Mouse (Mus musculus) layer of hippocampus, adult 11-12 months (tissue): ENCODE results near the gene Cga.

Source experiments
- DNase-seq: peaks from one replicate; pipeline ENCODE4 v3.0.0; 2022; ENCODE audit warnings: low spot score

The Cga gene

DNA sequence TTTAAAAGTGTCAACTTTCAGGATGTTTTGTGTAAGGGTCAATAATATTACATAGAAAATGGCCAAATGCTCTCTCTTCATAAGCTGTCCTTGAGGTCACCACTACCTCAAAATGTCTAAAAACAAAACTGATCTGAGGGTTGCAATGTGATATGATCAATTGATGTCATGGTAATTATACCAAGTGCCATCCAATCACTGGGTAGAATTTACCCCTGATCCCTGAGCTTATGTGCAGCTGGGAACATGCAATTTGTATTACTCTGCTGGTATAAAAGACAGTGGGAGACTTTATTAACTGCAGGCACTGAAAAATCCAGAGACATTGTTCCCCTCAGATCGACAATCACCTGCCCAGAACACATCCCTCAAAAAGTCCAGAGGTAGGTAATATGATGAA lies at the start of gene Cga:
Gene Cga, plus strand, starts transcription at position 301 of the 400 bp plus-strand sequence.
- DNase-seq = no peak

- DNase-seq = no peak
Measured at GRCm38 (mm10) chr4:34843839-34844238, 49.7 kb upstream of the Cga start.

GRCm38 (mm10) chr4:34847679-34848309 lies 45.8 kb upstream of the Cga start:
- DNase-seq = no peak

- DNase-seq = no peak
Measured at GRCm38 (mm10) chr4:34850156-34850555, 43.4 kb upstream of the Cga start.

GRCm38 (mm10) chr4:34852051-34852450 lies 41.5 kb upstream of the Cga start:
- no peak for DNase-seq

DNA sequence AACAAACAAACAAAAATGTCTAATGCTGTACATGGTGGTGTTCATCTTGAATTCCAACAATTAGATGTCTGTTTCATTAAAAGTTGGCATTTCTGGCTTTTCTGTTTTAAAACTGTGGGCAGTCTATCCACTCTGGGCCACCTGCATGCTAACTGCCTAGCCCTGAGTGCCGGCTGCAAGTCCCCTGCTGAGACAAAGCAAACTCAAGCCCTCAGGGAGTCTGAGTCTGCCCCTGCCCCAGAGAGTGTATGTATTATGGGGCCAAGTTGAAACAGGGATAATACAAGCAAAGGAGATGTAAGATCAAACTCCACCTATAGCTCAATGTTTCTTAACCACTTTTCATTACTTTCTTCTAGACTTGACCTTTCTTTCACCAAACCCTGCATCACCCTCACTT lies 37.6 kb upstream of the Cga start:
- DNase-seq = no peak

DNA sequence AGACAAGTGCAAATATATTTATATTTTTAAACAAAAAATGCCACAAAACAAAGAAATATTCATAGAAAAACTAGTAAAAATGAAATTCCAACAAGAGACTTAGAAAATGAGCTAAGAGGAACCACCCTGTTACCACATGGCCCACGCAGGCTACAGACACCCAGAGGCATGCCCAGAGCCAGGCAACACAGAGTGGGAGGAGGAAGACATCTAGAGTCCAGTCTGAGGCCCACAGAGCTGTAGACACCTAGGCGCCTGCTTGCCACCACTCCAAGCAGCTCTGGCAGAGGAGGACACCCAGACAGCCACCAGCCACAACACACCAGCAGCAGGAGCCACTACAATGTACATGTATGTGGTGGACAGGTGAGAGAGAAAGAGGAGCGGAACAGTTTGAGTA lies 34.7 kb upstream of the Cga start:
- DNase-seq = no peak

DNA sequence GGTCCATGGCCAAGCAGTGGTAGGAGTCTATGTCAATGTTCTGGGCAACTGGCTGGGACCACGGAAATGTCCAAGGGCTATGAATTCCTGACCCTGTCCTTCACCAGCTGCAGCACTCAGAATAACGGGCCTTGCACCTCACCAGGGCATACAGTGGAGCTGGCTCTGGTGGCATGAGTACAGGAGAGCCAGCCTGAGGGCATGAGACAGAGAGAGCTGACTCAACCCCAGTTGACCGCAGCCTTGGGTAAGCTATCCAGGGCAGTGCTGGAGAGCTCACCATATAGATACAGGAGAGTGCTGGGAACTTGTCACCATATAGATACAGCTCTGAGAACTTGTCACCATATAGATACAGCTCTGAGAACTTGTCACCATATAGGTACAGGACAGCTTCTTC lies 34.2 kb upstream of the Cga start:
- DNase-seq = no peak

- DNase-seq = no peak
Measured at GRCm38 (mm10) chr4:34861438-34861837, 32.1 kb upstream of the Cga start.

GRCm38 (mm10) chr4:34869813-34870212 lies 23.8 kb upstream of the Cga start:
- DNase-seq = no peak

GRCm38 (mm10) chr4:34872896-34873495 lies 20.6 kb upstream of the Cga start:
- DNase-seq = no peak

DNA sequence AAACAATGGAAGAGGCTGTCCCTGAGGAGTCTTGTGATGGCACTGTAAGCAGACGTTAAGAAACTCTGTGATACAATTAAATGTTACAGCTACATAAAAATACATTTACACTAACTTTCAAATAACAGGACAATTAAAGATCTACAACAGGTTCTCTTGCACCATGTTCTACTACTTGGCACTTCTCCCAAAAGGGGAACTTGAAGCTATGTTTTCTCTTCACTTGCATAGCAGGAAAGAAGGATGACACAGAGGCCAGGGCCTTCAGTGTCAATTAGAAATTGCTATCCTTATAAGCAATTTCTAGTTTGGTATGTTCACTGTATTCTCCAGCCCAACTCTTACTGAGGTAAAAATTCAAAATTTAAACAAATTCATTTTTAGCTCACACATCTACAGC lies 19.3 kb upstream of the Cga start:
- no peak for DNase-seq

- DNase-seq = no peak
Measured at GRCm38 (mm10) chr4:34880921-34881650, 12.5 kb upstream of the Cga start.

DNA sequence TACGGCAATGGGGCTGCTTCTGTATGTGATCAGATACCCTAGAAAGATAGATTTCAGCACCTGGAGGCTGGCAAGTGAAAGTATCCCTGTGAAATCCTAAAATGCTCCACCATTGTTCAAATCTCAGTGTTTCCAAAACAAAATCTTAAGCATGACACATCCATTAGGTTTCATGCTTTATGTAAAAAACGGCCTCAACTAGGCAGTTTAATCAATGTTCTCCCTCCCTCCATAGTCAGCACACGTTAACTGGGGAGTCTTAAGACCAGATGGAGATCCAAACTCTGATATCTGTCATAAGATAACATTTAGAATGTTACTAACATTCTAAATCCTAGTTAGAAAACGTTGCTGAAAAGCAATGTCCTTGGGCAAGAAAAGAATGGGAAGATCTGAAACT lies 11.7 kb upstream of the Cga start:
- no peak for DNase-seq

GRCm38 (mm10) chr4:34882291-34882769 lies 11.2 kb upstream of the Cga start:
- peak; percentile 42 for DNase-seq

DNA sequence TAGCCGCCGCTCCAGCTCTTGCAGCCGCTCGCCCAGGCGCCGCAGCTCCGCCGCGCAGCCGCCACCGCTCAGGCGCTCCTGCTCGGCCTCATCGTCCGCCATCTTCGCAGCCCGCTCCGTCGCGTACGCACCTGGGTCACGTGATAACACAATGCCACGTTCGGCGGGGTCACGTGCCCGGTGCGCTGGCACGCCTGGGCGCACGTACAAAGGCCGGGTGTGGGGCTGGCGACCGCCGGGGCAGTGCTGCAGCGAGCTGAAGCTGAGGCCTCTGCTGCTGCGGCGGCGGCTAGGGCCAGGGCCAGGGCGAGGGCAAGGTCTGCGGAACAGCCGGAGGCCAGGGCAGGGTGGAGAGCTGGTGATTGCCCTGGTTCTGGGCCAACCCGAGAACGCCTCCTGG lies 10.8 kb upstream of the Cga start, which contains the start of gene Zfp292:
Gene Zfp292, minus strand, starts transcription at position 143 of the 400 bp plus-strand sequence.
- peak; percentile 95 for DNase-seq

GRCm38 (mm10) chr4:34883366-34884029 lies 10.1 kb upstream of the Cga start:
- DNase-seq = no peak

DNA sequence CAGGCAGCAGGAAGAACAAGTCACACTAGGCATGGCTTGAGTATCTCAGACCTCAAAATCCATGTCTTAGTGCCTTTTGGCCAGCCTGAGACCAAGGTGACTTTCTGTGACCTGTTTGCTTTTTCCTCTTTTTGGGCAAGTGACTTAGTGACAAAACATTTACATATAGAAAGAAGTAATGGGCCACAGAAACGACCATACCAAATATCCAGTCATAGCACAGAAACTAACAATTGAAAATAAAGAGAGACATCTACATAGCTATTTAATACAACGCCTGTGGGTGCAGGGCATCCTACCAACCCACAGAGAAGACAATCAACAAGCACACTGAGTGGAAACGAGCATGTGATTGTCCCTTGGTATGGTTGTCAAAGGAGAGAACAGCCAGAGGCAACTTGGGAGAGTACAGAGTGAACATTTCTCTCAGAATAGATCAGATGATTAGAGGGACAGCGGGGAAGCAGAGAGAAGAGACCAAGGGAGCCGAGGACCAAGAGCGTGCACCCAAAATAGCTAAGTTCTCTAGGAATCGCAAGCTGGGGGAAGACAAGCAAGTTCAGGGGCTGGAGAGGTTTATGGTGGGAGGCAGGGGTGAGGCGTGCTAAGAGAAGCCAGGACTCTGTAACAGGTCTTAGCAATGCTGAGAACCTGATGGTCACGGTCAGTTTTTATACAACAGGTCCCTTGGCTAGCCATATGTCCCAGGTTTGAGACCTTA lies 7.8 kb upstream of the Cga start:
- DNase-seq = no peak

DNA sequence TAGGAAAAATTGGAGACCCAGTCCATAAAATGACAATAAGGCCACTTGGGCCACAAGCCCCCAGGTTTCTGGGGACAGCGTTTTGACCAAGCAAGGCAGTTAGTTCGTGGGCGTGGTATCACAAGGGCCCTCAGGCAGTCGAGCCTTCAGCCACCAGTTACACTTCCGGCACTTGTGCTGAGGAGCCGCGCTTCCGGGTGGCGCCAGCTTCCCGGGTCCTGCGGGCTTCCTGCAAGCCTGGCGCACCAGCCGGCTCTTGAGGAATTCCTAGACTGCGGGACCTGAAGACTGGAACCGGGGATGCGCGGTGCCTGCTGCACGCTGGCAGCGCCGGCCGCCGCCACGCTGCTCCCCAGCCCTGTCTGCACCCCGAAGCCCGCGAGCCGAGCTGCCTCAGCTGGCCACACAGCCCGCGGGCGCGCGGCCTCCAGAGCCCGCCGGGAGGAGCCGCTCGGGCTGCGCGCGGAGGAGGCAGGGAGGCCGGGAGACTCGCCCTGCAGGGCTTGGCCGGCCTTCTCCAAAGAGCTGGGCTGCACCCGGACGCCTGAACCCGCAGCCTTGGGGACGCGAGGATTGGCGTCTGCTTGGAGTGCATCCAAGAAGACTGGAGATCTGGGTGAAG lies 7.0 kb upstream of the Cga start:
- peak; percentile 79 for DNase-seq

- DNase-seq = no peak
Measured at GRCm38 (mm10) chr4:34887295-34887694, 6.3 kb upstream of the Cga start.

GRCm38 (mm10) chr4:34889101-34889811 lies 4.3 kb upstream of the Cga start:
- DNase-seq = no peak
